Mouse (Mus musculus): Measurements from ENCODE around the gene Slc7a10. TPM values are rescaled to one million over a fixed set of nuclear protein-coding genes. Genes with fewer than 3 reads are reported as not detected.

Gene Slc7a10
- total and polyA plus RNA-seq, 3 experiments, result not detected

DNA sequence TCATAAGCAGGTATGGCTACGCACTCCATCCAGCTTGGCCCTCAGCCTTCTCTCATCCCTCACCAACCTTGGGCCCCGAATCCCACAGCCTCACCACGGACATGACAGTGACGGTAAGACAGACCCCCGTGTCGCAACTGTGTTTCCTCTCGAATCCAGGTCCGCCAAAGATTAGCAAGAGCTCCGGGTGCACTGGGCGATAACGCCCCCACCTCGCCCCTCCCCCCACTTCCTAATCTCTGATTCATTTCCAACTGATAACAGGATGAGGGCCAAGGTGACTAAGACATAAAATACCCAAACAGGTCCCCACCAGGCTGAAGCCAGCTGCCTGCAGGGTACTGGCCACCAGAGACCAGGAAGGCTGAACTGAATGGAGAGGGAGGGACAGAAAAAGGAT lies 31.7 kb upstream of the Slc7a10 start:
- no peaks in the 10 kb centered on the region for H3K36me3 ChIP-seq (replicated peaks in 1 of 2; ENCODE audit: control insufficient read depth in 1 of 2, insufficient read depth in 1 of 2, low read length in 1 of 2)
- H3K4me2 ChIP-seq (ENCODE audit: insufficient read depth, low read depth, poor library complexity, severe bottlenecking), result no peak overlapping the region
- peaks cover 8% of the 10 kb centered on the region for H3K9me3 ChIP-seq (replicated peaks; ENCODE audit: low read length)
- no peak overlapping the region for H3K4me3 ChIP-seq (replicated peaks in 1 of 3; ENCODE audit: low read depth in 2 of 3, low read length in 2 of 3, poor library complexity in 1 of 3)
- no peak for TF ChIP-seq POLR2AphosphoS2 (IDR thresholded peaks at IDR 0.05; ENCODE audit: low read depth, low read length)
- TF ChIP-seq NRF1 (IDR thresholded peaks at IDR 0.05; ENCODE audit: low read depth, low read length), result no peak
- TF ChIP-seq UBTF (IDR thresholded peaks at IDR 0.05; ENCODE audit: low read depth, low read length), result no peak
- no peak for TF ChIP-seq SMC3 (IDR thresholded peaks at IDR 0.05; ENCODE audit: low read depth, low read length)
- no peak for TF ChIP-seq MAX (IDR thresholded peaks at IDR 0.05; ENCODE audit: low read length)
- no peak for TF ChIP-seq JUN (IDR thresholded peaks at IDR 0.05; ENCODE audit: insufficient read depth, low read depth, low read length)
- no peak for TF ChIP-seq ZKSCAN1 (IDR thresholded peaks at IDR 0.05; ENCODE audit: borderline replicate concordance, low read depth, low read length)
- TF ChIP-seq CHD1 (IDR thresholded peaks at IDR 0.05; ENCODE audit: low read depth, low read length), result no peak
- TF ChIP-seq CTCF (conservative IDR thresholded peaks at IDR 0.05 in 1 of 2, IDR thresholded peaks at IDR 0.05 in 1 of 2; ENCODE audit: low read depth in 2 of 2, low read length in 2 of 2), result no peak
- no peak for TF ChIP-seq RCOR1 (conservative IDR thresholded peaks at IDR 0.05; ENCODE audit: low read depth, low read length)
- no peak for TF ChIP-seq BHLHE40 (IDR thresholded peaks at IDR 0.05; ENCODE audit: low read depth, low read length)
- TF ChIP-seq ZNF384 (IDR thresholded peaks at IDR 0.05; ENCODE audit: low read depth, low read length), result no peak
- peaks cover 13 to 35% of the 10 kb centered on the region in 2 experiments for H3K4me1 ChIP-seq (ENCODE audit: control insufficient read depth in 1 of 2, insufficient read depth in 2 of 2)
- dilution Hi-C loops (cut with MboI; ENCODE audit: extremely low pct_ligation_motif_present, extremely low pct_unique_long_range_greater_than_20kb, low sequenced_read_pairs) (no loop called here), in situ Hi-C loops (cut with MboI; ENCODE audit: low pct_ligation_motif_present, low pct_unique_long_range_greater_than_20kb, low sequenced_read_pairs) (no loop called here)
- no peak overlapping the region for H3K27ac ChIP-seq (ENCODE audit: insufficient read depth, low read depth)
- no peak for DNase-seq (ENCODE audit: extremely low read depth)
- no peaks in the 10 kb centered on the region for H3K79me2 ChIP-seq (replicated peaks; ENCODE audit: control insufficient read depth, extremely low read depth, insufficient read depth, poor library complexity, severe bottlenecking)
- H3K9ac ChIP-seq (ENCODE audit: insufficient read depth, low read depth), result no peak overlapping the region
- no peaks in the 10 kb centered on the region for H3K27me3 ChIP-seq (replicated peaks)

DNA sequence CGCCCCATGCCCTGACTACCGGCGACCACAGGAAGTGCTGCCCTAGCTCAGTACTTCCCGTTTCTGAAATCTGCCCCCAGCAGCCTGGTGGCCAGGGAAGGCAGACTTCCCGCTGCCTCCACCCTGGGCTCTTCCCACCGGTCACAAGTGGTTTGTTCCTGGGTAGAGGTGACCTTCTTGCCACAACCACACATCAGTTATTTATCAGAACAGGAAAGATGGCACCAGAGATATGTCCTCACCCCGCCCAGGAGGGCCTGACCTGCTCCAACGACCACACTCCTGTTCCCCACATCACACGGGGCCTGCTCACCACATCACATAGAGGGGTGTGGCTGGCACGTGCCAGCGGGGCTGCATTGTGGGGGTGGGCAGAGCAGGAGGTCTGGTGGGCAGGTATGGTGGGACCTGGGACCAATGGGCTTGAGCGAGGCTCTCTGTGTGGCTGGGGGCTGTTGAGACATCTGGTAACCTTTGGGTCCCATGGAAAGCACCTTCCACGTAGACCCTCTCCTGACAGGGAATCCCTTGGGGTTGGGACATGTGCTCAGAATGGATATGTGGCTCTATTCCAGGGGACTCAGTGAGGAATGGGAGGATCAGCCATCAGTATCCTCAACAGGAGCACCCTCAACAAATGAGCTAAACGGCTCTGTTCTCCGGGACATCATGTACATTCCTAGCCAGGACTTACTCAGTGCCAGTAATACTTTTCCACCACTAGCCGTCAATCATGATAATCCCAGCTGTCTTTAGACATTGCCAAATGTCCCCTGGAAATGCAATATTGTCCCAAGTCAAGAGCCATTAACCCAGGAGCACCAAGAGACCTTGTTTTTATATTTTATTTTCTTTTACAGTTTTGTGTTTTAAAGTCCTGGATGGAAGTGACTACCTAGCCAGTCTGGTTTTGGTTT lies 29.4 kb upstream of the Slc7a10 start:
- dilution Hi-C loops (cut with MboI; ENCODE audit: extremely low pct_ligation_motif_present, extremely low pct_unique_long_range_greater_than_20kb, low sequenced_read_pairs) (no loop called here), in situ Hi-C loops (cut with MboI; ENCODE audit: low pct_ligation_motif_present, low pct_unique_long_range_greater_than_20kb, low sequenced_read_pairs) (no loop called here)
- Histone ChIP-seq H3K4me1 (ENCODE audit: control insufficient read depth in 1 of 2, insufficient read depth in 2 of 2) (peaks cover 8 to 28% of the 10 kb centered on the region in 2 experiments), H3K4me3 (replicated peaks in 1 of 3; ENCODE audit: low read depth in 2 of 3, low read length in 2 of 3, poor library complexity in 1 of 3) (no peak overlapping the region), H3K9me3 (replicated peaks; ENCODE audit: low read length) (peaks cover 14% of the 10 kb centered on the region), H3K79me2 (replicated peaks; ENCODE audit: control insufficient read depth, extremely low read depth, insufficient read depth, poor library complexity, severe bottlenecking) (no peaks in the 10 kb centered on the region), H3K36me3 (replicated peaks in 1 of 2; ENCODE audit: control insufficient read depth in 1 of 2, insufficient read depth in 1 of 2, low read length in 1 of 2) (no peaks in the 10 kb centered on the region), H3K4me2 (ENCODE audit: insufficient read depth, low read depth, poor library complexity, severe bottlenecking) (peak overlapping the region; percentile 12; the same call in 1 of the 2 replicates), H3K27me3 (replicated peaks) (no peaks in the 10 kb centered on the region), H3K27ac (ENCODE audit: insufficient read depth, low read depth) (no peak overlapping the region), H3K9ac (ENCODE audit: insufficient read depth, low read depth) (no peak overlapping the region)
- TF ChIP-seq ELF1 (IDR thresholded peaks at IDR 0.05; ENCODE audit: low read depth, low read length), result peak; percentile 63
- TF ChIP-seq ZC3H11A (IDR thresholded peaks at IDR 0.05; ENCODE audit: low read depth, low read length), result no peak
- TF ChIP-seq MAX (IDR thresholded peaks at IDR 0.05; ENCODE audit: low read length), result no peak
- TF ChIP-seq POLR2A (IDR thresholded peaks at IDR 0.05; ENCODE audit: low read depth, low read length), result peak; percentile 45; the same call in 1 of the 2 replicates
- peak; percentile 69 for TF ChIP-seq BHLHE40 (IDR thresholded peaks at IDR 0.05; ENCODE audit: low read depth, low read length)
- no peak for TF ChIP-seq MXI1 (IDR thresholded peaks at IDR 0.05; ENCODE audit: low read depth, low read length)
- no peak for TF ChIP-seq NRF1 (IDR thresholded peaks at IDR 0.05; ENCODE audit: low read depth, low read length)
- TF ChIP-seq USF1 (IDR thresholded peaks at IDR 0.05; ENCODE audit: low read depth, low read length), result no peak
- DNase-seq (ENCODE audit: extremely low read depth), result no peak

Measured in CH12.LX (cell line).